Mouse (Mus musculus) ES-E14 (cell line): ENCODE results near the gene Sephs1. TPM values are rescaled to one million over a fixed set of nuclear protein-coding genes. Genes with fewer than 3 reads are reported as not detected.

ENCODE experiments used
- DNase-seq: peaks from one replicate; pipeline ENCODE4 v3.0.0-alpha.2; 2013; ENCODE audit warnings: low read depth, low spot score
- H3K27ac ChIP-seq: 2 replicates; pipeline ENCODE4 v1.5.1; 2012; ENCODE audit warnings: low read depth, mild to moderate bottlenecking, low read length, moderate library complexity, mixed read lengths; ENCODE audit not compliant: poor library complexity, insufficient read depth, severe bottlenecking
- H3K36me3 ChIP-seq: 2 replicates; pipeline ENCODE4 v1.6.1; 2012; ENCODE audit warnings: mild to moderate bottlenecking, low read length, moderate library complexity, mixed read lengths; ENCODE audit not compliant: control insufficient read depth, poor library complexity, insufficient read depth, severe bottlenecking
- H3K4me1 ChIP-seq, 2 experiments: fragments of 150-350 bp in 1 of 2; sonication (generic) in 1 of 2; 2 replicates each; pipeline ENCODE4 v1.6.1; 2012; ENCODE audit warnings: low read length in 2 of 2, mild to moderate bottlenecking in 1 of 2, mixed read lengths in 1 of 2; ENCODE audit not compliant: control insufficient read depth in 2 of 2, insufficient read depth in 2 of 2, poor library complexity in 1 of 2
- H3K4me3 ChIP-seq, 2 experiments: fragments of 150-350 bp in 1 of 2; sonication (generic) in 1 of 2; 2 replicates each; pipeline ENCODE4 v1.5.1; 2012; ENCODE audit warnings: low read length in 2 of 2, low read depth in 1 of 2, mild to moderate bottlenecking in 1 of 2, mixed read lengths in 1 of 2; ENCODE audit not compliant: insufficient read depth in 1 of 2, poor library complexity in 1 of 2, severe bottlenecking in 1 of 2
- H3K9ac ChIP-seq: 2 replicates; pipeline ENCODE4 v1.6.1; 2012; ENCODE audit warnings: low read depth, mild to moderate bottlenecking, low read length, mixed read lengths; ENCODE audit not compliant: poor library complexity, insufficient read depth, severe bottlenecking
- H3K9me3 ChIP-seq: fragments of 150-350 bp; sonication (generic); 2 replicates; pipeline ENCODE4 v1.6.1; 2012; ENCODE audit warnings: low read depth, mild to moderate bottlenecking, low read length; ENCODE audit not compliant: control insufficient read depth, insufficient read depth
- CHD2 ChIP-seq: IDR thresholded peaks from 2 replicates; pipeline ENCODE4 v1.6.1; 2014; ENCODE audit warnings: mild to moderate bottlenecking, low read depth, low read length, inconsistent platforms
- HCFC1 ChIP-seq: IDR thresholded peaks from 2 replicates; pipeline ENCODE4 v1.6.1; 2012; ENCODE audit warnings: low read length, inconsistent platforms, borderline replicate concordance; ENCODE audit not compliant: insufficient read depth
- MAFK ChIP-seq: IDR thresholded peaks from 2 replicates; pipeline ENCODE4 v1.6.1; 2014; ENCODE audit warnings: mild to moderate bottlenecking, low read depth, low read length, inconsistent platforms; ENCODE audit not compliant: insufficient read depth
- ZC3H11A ChIP-seq: IDR thresholded peaks from 2 replicates; pipeline ENCODE4 v1.6.1; 2012; ENCODE audit warnings: low read depth, mild to moderate bottlenecking, inconsistent platforms, low read length, borderline replicate concordance
- ZNF384 ChIP-seq: IDR thresholded peaks from 2 replicates; pipeline ENCODE4 v1.6.1; 2012; ENCODE audit warnings: low read depth, low read length, inconsistent platforms
- in situ Hi-C, 2 experiments: fragments of 600-800 bp; cut with MboI; formaldehyde crosslinking; loops; one replicate each; pipeline ENCODE4 v1.15.1; 2025; ENCODE audit warnings: low sequenced_read_pairs in 2 of 2, inconsistent platforms in 1 of 2; ENCODE audit not compliant: unreplicated experiment in 2 of 2
- total RNA-seq: library from RNA; depleted of rRNA; stranded (reverse); fragments of 300-350 nt; gene quantifications from 2 replicates; pipeline ENCODE4 v1.2.3, GENCODE M21; 2012

The Sephs1 gene
- total RNA-seq, 1 experiment = 39.5 TPM

DNA sequence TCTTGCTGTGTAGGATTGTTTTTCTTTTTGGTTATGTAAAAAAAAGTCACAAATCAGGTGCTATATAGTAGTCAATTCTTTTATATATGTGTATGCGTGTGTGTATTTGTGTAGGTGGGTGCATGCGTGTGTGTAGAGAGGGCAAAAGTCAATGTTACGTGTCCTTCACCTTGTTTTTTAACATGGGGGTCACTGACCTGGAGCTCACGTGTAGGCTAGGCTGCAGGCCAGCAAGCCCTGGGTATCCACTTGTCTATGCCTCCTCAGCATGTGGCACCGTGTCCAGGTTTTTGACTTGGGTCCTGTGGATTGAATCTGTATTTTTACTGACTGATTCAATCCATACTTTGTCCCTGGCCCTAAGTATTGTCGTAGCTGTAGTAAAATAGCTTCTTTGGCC, 19.3 kb downstream of the Sephs1 start:
- no peak for DNase-seq
- Histone ChIP-seq H3K9ac (no peak overlapping the region), H3K4me1 (peaks cover 0 to 2% of the 10 kb centered on the region in 2 experiments; a peak in 1 of 4 replicates), H3K4me3 (no peak overlapping the region), H3K27ac (no peak overlapping the region), H3K9me3 (no peaks in the 10 kb centered on the region), H3K36me3 (peaks cover 25% of the 10 kb centered on the region)
- in situ Hi-C loops = no loop called here
- no peak for TF ChIP-seq CHD2
- TF ChIP-seq MAFK = no peak
- TF ChIP-seq ZNF384 = no peak
- TF ChIP-seq HCFC1 = no peak
- no peak for TF ChIP-seq ZC3H11A

DNA sequence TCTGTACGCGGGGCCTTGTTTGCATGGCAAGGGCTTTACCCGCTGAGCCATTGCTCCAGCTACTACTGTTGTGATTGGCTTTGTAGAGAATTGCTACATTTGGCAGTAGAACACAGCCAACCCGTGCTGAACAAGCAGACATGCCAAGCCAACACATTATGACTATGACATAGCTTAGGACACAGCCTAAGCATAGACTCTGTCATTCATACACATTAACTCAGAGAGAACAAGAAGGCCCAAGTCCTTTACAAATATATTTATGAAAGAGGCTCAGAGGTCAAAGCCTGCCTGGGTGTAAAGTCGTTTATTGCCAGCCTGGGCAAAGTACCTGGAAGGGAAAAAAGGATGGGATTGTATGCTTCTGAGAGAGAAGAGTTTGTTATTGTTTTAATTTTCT, 21.0 kb downstream of the Sephs1 start:
- Histone ChIP-seq H3K4me3 (no peak overlapping the region), H3K9ac (no peak overlapping the region), H3K27ac (no peak overlapping the region), H3K4me1 (peaks cover 0 to 2% of the 10 kb centered on the region in 2 experiments; a peak in 2 of 4 replicates), H3K9me3 (no peaks in the 10 kb centered on the region), H3K36me3 (peaks cover 33% of the 10 kb centered on the region)
- no peak for DNase-seq
- TF ChIP-seq ZNF384 = no peak
- TF ChIP-seq HCFC1 = no peak
- no peak for TF ChIP-seq MAFK
- TF ChIP-seq ZC3H11A = no peak
- no peak for TF ChIP-seq CHD2
- in situ Hi-C loops = no loop called here

DNA sequence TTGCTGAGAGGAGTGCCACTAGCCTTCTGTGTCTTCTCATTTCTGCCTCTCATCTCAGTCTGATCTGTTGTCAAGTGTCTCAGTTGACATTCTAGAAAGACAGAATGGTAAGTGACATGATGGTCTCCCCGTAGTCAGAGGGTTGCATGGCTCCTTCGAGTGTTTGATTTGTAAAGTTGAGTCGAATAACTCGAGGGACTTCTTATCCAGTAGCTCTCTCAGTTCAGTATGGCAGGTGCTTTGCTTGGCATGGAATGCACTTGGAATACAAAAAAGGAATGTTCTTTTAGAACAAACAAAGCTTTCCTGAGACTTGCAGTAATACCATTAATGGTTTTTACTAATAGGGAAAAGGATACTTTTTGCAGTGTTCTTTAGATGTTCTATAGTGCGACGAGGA, 25.8 kb downstream of the Sephs1 start:
- DNase-seq = no peak
- no peak for TF ChIP-seq CHD2
- TF ChIP-seq HCFC1 = no peak
- TF ChIP-seq MAFK = no peak
- TF ChIP-seq ZC3H11A = no peak
- no peak for TF ChIP-seq ZNF384
- in situ Hi-C loops = no loop called here
- no peaks in the 10 kb centered on the region for H3K9me3 ChIP-seq
- no peak overlapping the region for H3K4me3 ChIP-seq
- H3K9ac ChIP-seq = no peak overlapping the region
- H3K4me1 ChIP-seq = peaks cover 0 to 2% of the 10 kb centered on the region in 2 experiments; a peak in 2 of 4 replicates
- no peak overlapping the region for H3K27ac ChIP-seq
- H3K36me3 ChIP-seq = peaks cover 24% of the 10 kb centered on the region

DNA sequence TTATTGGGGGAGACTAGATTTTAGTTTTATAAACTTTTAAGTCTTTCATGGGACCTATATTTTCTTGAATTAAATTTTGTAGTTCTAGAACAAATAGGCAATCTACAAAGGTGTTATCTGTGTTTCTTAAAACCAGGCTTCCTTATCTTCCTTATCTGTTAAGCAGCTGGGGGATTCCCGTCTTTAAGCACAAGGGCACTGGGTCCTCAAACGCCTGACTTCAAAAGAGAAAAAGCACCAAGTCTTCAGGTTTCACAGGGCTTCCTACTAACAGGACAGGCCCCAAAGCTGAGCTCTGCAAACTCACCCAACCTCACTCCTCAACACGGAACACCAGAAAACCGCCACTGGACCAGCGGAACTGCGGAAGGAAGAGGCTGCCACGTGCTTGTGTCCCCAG, 26.6 kb downstream of the Sephs1 start:
- H3K36me3 ChIP-seq = peaks cover 22% of the 10 kb centered on the region

DNA sequence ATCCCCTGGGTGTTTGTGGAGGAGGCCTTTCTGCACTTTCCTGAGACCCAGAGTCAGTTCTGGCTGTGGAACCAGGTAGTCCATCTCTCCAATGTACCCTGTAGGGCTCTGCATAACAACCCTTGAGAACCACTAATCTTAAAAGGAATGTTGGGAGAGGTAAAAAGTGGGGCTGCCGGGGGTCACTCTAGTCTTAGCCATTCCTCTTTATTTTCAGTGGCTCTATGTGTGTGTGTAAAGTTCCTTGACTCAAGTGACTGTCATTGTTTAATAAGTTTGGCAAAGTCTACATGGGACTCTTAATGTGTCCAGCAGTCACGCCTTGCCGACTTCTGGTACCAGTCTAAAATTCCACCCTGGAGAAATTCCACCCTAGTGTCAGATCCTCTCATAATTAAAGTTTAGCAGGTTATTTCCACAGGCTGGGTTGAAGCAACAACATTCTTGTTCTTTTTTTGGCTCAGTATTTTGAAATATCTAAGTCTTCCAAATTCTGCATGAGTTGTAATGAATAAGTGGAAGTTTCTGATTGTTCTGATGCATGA, 27.5 kb downstream of the Sephs1 start:
- H3K27ac ChIP-seq = no peak overlapping the region
- H3K4me3 ChIP-seq = no peak overlapping the region
- DNase-seq = no peak
- in situ Hi-C loops = no loop called here
- H3K9ac ChIP-seq = no peak overlapping the region
- TF ChIP-seq ZC3H11A = no peak
- no peak for TF ChIP-seq MAFK
- no peak for TF ChIP-seq CHD2
- TF ChIP-seq HCFC1 = no peak
- no peak for TF ChIP-seq ZNF384
- peaks cover 22% of the 10 kb centered on the region for H3K36me3 ChIP-seq
- peaks cover 0 to 2% of the 10 kb centered on the region in 2 experiments; a peak in 2 of 4 replicates for H3K4me1 ChIP-seq
- H3K9me3 ChIP-seq = no peaks in the 10 kb centered on the region

More for the DNA sequence above, 26.6 kb downstream of the Sephs1 start:
- in situ Hi-C loops = no loop called here
- Histone ChIP-seq H3K27ac (no peak overlapping the region), H3K9ac (no peak overlapping the region), H3K4me1 (peaks cover 0 to 2% of the 10 kb centered on the region in 2 experiments; a peak in 2 of 4 replicates), H3K4me3 (no peak overlapping the region), H3K9me3 (no peaks in the 10 kb centered on the region)
- no peak for DNase-seq
- TF ChIP-seq MAFK (no peak), HCFC1 (no peak), CHD2 (no peak)
